Mouse (Mus musculus) megakaryocyte-erythroid progenitor cell, adult 5-6 weeks (primary cell): ENCODE measurements around the gene Cirbp. TPM values are rescaled to one million over a fixed set of nuclear protein-coding genes. Genes with fewer than 3 reads are reported as not detected.

ENCODE experiments used
- ATAC-seq: replicated peaks from 2 replicates; pipeline ENCODE4 v1.8.0; 2016; ENCODE audit warnings: mild to moderate bottlenecking, inconsistent platforms; ENCODE audit not compliant: severe bottlenecking, poor library complexity, low FRiP score, low TSS enrichment
- total RNA-seq, 2 experiments: library from RNA; stranded (forward) in 1 of 2; stranded (reverse) in 1 of 2; fragments of 200-1000, 215-1000 nt in 1 of 2; fragments of >200 nt in 1 of 2; fragmentation: Nextera tagmentation in 1 of 2; gene quantifications; 2 replicates each; pipeline ENCODE4 v1.2.3; 2014 to 2017

Gene Cirbp
- total RNA-seq, 2 experiments from 2014 or later, result 30.8 to 44.0 TPM

DNA sequence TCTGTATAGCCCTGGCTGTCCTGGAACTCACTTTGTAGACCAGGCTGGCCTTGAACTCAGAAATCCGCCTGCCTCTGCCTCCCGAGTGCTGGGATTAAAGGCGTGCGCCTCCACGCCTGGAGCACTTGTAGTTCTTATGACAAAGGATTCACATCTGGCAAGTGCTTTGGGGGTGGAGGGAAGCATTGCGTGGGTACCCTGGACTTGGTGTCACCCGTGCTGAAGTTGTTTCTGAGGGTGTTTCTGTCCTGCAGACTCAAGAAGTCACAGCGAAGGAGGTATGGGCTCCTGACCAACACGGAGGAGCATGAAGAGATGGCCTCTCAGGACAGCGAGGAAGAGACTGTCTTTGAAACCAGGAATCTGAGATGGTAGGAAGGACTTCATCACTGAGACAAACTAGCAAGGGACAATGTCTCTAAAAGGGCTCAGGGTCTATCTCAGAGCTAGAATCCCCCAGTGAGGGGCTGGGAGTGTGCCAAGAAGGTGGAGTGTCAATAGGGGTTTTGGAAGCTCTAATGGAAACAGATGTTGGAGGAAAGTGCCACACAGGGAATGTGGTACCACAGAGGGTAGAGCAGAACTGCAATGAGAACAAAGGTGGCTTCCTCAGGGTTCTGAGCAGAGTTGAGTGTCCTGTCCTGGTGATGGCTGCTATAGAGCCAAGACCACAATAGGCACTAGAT, 8.3 kb downstream of the Cirbp start:
- ATAC-seq, result no peak

GRCm38 (mm10) chr10:80174705-80175104, 8.9 kb downstream of the Cirbp start:
- ATAC-seq, result 0 out of 2 replicates have a peak, but pooled peaks have one; percentile 32

DNA sequence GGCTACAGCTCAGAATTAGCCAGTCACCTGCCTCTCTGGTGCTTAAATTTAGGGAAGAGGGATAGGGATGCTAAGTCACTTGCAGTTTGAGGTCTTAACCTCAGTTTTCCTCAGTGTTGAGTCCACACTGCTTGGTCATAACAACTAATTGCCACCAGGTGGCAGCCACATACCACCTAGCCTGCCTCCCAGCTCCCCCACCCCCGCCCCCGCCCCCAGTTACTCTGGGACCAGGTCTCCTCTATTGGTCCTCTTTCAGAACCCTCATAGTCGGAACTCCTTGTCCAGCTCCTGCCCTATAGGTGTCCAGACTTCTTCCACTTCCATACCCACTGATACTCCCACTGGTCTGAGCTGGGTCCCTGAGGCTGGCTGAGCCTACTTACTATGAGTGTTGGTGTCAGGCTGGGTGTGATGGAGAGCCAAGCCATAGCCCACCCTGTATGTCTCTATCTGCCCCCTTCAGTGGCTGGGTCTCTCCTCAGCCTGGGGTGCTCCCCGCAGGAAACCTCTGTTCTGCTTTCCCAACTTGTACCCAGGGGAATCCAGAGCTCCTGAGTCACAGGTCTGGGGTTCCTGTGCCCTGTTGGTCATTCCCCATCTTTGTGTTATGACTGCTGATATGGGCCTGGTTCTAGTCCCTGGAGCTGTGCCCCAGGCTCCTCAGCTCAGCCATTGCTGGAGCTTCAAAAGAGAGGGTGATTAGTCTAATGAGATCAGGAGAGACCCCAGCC, 9.9 kb downstream of the Cirbp start:
- ATAC-seq, result no peak

DNA sequence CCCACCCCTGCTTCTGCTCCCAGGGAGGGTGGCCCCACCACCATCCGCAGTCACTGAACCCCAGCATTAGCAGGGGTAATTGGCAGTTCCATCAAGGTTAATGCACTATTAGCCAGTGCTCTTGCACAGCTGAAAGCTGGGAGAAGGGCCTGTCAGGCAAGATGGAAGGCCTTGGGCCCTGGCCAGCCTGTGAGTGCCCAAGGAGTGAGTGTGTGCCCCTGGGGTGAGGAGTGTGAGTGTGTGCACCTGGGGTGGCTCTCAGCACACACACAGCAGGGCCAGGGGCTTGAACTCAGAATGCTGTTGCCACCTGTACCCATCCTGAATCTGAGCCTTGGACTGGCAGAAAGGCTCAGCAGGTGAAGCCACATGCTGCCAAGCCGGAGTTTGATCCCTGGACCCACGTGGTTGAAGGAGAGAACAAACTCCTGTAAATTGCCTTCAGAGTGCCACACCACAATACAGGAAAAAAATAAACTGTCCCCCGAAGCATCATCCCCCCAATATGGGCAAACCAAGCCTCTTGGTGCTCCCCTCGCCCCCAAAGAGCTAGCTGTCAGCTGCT, 10.6 kb downstream of the Cirbp start:
- ATAC-seq, result no peak

DNA sequence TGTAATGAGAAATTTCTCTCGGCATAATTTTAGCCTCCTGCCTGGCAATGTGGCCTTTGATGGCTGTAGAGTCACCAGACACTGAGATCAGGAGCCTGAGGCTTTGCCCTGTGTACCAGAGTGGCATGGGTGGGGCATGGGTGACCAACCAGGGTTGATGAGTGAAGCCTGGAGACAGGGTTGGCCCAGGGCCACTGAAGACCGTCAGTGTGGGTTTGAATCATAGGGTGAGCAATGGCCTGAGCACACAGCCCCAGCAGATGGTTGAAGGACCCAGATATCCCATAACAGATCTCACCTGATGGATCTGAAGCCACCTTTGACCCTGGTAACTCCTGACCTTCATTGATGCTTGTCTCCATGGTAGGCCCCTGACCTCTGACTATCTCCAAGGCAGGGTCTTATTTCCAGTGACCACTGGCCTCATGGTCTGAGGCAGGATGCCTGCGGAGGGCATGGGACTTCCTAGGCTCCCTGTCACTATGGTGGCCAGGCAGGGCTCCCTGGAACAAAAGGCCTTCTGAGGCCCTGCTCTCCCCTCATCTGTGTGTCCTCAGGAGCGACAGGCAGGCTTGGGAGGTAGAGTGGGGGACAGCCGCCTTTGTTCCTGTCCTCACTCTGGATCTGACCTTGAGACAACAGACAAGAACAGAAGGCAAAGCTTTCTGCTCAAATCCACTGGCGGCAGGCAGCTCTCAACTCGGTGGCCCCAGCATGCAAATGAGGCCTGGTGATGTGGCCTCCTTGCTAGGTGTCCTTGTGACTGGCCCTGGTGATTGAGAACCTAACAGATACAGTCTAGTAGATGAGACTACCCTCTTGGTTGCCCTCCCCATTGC, 11.9 kb downstream of the Cirbp start:
- no peak for ATAC-seq

DNA sequence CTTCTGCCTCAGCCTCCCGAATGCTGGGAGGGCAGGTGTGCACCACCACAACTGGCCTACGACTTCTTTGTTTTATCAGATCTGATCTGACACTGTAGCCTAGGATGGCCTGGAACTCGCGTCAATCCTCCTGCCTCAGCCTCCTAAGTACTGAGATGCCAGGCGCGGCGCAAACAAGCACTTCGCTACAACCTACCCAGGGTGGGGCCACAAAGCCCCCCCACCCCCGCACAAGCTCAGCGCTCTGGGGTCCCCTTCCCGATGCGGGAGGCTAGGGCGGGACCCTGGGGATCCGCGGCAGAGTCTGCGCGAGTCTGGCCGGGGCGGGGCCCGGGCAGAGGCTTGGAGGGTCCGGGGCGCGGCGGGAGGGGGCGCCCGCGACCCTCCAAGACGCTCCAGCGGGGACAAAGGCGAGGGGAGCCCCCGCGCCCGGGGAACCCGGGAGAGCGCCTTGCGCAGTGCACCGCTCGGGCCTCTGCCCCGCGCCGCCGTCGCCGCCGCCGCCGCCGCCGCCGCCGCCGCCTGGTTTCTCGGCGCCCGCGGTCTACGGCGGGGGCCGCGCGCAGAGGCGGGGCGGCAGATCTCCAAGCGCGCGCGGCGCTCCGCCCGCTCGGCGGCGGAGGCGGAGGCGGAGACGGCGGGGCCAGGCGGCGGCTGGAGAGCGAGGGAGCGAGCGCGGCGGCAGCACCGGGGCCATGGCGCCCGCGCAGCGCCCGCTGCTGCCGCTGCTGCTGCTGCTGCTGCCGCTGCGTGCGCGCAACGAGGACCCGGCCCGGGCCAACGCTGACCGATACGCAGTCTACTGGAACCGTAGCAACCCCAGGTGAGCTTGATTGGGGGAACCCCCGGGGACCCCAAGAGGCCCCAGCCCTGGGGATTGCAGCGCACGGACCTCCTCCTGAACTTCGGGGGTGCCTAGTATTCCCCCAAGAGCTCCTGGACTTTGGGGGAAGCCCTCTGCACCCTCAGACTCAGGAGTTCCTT, 13.6 kb downstream of the Cirbp start, which contains the start of gene Efna2:
TSS of gene Efna2 (plus strand) at position 415 of the 984 bp plus-strand sequence.
- no peak for ATAC-seq

DNA sequence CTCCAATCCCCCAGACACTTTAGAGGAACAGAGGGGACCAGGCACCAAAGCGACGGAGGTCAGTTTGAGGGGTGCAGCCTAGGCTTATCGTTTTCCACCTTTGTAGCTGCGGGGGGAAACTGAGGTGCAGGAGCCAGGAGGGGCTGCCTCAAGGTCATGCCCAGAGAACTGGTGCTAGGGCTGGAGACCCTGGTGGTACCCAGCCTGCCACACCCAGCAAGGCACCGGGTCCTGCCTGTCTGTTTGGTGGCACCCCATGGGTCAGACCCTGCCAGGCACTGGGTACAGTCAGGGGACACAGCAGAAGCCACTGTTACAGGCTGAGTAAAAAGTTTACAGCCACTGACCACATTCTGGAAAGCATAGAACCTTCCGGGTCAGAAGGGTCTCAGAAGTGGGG, 14.5 kb downstream of the Cirbp start:
- no peak for ATAC-seq

- no peak for ATAC-seq
Measured at GRCm38 (mm10) chr10:80180823-80181222, 15.0 kb downstream of the Cirbp start.

- no peak for ATAC-seq
Measured at GRCm38 (mm10) chr10:80182547-80182946, 16.8 kb downstream of the Cirbp start.

DNA sequence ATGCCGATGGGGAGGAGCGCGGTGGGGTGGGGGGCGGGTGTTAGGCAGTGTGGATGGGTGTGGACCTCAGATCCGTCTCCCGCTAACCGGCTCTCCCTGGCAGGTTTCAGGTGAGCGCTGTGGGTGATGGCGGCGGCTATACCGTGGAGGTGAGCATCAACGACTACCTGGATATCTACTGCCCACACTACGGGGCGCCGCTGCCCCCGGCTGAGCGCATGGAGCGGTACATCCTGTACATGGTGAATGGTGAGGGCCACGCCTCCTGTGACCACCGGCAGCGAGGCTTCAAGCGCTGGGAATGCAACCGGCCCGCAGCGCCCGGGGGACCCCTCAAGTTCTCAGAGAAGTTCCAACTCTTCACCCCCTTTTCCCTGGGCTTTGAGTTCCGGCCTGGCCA, 20.9 kb downstream of the Cirbp start:
- no peak for ATAC-seq

DNA sequence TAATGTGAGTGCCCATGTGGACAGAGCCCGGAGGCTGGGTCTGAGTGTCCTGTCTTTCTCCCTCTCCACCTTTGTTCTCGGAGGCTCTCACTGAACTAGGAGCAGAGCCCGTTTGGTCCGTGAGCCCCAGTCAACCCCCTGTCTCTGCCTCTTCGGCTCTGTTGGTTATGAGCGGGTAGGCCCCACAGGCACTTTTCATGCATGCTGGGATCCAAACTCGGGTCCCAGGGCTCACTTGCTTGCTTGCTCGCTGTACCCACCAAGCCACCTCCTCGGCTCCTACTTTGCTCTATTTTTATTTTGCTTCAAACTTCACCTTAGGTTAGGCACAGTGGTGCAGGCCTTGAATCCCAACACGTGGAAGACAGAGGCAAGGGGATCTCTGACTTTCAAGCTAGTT, 22.0 kb downstream of the Cirbp start:
- ATAC-seq, result no peak

- no peak for ATAC-seq
Measured at GRCm38 (mm10) chr10:80188453-80189024, 22.8 kb downstream of the Cirbp start.

DNA sequence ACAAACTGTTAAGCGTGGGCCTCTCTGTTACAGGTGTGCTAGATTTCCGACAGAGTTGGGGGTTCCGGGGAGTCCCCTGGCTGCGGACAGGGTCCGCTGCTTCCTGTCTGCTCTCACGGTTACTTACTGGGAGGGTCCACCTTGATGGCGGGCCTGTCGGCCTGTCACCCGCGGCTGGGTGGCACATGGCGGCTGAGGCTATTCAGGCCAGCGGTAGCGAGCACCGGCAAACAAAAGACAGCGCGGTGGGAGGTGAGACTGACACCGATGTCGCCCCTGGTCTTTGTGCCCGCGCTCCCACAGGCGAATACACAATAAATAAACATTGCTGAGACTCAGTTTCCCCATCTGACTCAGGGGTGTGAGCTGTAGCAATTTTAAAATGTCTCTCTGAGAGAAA, 24.2 kb downstream of the Cirbp start:
- ATAC-seq, result no peak

DNA sequence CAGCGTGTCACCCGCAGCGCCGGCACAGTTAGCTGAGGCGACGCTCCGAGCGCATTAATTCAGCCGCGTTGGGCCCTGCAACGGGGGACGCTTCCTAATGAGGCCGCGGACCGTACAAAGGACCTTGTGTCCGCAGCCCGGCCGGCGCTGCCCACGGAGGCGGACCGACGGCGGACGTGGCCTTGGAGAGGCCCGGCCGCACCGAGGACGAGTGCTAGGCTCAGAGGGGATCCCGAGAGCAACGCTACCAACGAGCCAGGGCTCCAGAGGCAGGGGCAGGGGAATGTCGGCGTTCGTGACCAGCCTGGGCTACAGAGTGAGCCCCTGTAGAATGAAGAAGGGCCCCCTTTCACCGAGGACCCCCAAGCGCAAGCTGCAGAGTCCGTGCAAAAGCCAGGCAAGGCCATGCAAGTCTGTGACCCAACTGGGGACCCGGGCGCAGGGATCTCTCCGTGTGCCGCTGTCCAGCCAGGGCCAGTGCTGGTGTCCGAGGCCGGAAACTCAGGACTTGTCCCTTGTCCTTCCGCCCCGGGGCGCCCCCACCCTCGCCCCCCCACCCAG, 24.8 kb downstream of the Cirbp start:
- ATAC-seq, result no peak

DNA sequence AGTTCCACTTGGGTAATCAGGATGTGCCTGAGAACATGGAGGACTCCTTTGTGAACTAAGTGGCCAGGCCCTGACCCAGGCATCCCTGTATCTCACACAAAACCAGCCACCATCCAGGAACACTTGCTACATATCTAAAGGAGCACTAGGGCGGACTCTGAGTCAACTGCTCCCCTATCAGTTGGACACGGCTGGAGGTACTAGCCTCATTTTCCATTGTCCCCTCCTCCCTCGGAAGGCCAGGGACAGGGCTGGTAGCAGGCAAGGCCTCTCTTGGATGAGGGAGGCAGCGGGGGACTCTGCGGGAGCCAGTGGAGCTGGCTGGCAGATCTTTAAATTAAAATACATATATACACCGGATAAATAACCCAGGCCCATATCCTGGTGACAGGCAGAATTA, 28.2 kb downstream of the Cirbp start:
- ATAC-seq, result no peak

DNA sequence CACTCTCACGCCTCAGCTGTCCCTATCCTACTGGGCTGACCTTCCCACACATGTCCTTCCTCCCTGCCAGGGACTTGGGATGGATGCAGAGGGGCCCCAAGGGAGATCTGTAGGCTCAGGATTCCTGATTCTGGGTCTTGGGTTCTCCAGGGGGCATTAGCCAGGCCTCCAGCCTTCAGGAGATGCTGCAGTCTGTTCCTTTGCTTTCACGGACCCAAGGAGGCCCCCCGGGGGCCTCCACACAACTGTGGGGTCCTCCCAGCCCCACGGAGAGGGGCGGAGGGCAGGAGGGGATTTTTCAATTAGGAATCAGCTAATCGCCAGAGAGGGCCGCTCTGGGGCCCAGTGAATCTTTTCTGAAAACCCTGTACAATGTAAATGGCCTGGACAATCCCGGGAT, 28.7 kb downstream of the Cirbp start:
- no peak for ATAC-seq

- ATAC-seq, result no peak
Measured at GRCm38 (mm10) chr10:80196167-80196566, 30.4 kb downstream of the Cirbp start.
